Mouse (Mus musculus): ENCODE measurements at regions not wholly inside any gene's neighbourhood (a gene's known extent, or its start where the extent isn't known, plus 50 kb on each side); places are given as distances from the start of the nearest gene placed in this dataset.

DNA sequence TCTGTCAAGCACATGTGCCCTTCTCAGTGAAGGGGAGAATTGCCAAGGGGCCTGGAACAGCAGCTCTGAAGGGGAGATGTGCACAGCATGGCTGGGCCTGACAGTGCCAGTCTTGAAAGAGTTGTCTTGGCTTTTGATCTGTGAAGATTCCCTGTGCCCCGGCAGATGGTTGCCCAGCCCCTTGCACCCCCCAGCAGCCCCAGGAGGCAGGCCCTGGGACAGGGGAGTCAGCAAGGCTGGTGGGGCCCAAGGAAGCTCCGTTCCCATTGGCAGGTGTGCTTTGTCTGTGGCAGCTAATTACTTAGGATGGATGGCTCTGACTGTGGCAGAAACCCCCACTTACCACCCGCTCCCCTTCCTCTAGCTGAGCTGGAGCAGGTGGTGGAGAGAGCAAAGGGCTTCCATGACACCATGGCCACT, 58.6 kb downstream of the Tspan17 start:
- WGBS: 65% methylated on average over 3 of the region's 3 CpGs
- H3K9me3 ChIP-seq (replicated peaks): no peaks in the 10 kb centered on the region
- no peak for DNase-seq (ENCODE audit: low spot score)
- peaks cover 12% of the 10 kb centered on the region for H3K4me1 ChIP-seq
- H3K36me3 ChIP-seq: no peaks in the 10 kb centered on the region
- H3K4me3 ChIP-seq: no peak overlapping the region
- H3K27me3 ChIP-seq (ENCODE audit: low read depth, poor library complexity, severe bottlenecking): peaks cover 20% of the 10 kb centered on the region; the same call in 1 of the 2 replicates
- H3K27ac ChIP-seq (replicated peaks): no peak overlapping the region

DNA sequence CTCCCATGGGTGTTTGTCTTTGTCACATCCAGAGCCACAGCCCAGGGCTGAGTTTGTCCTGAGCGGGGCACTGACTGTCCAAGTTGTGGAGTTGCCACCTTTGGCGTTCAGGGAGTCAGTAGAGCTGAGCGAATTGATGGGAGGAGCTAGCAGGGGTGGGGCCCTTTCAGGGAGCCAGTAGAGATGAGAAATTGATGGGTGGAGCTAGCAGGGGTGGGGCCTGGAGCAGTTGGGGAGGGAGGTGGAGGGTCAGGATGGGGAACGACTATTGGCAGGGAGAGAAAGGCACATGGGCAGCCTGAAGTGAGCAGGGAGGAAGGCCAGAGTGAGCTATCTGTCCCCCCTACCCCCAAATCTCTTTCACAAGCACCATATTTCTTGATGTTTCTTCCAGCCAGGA, 62.0 kb downstream of the Tspan17 start:
- Histone ChIP-seq H3K36me3 (no peaks in the 10 kb centered on the region), H3K9me3 (replicated peaks) (no peaks in the 10 kb centered on the region), H3K4me3 (no peak overlapping the region), H3K4me1 (peaks cover 22% of the 10 kb centered on the region), H3K27ac (replicated peaks) (no peak overlapping the region), H3K27me3 (ENCODE audit: low read depth, poor library complexity, severe bottlenecking) (peaks cover 30% of the 10 kb centered on the region)
- no peak for DNase-seq (ENCODE audit: low spot score)
- WGBS: 63% methylated on average over 4 of the region's 4 CpGs

DNA sequence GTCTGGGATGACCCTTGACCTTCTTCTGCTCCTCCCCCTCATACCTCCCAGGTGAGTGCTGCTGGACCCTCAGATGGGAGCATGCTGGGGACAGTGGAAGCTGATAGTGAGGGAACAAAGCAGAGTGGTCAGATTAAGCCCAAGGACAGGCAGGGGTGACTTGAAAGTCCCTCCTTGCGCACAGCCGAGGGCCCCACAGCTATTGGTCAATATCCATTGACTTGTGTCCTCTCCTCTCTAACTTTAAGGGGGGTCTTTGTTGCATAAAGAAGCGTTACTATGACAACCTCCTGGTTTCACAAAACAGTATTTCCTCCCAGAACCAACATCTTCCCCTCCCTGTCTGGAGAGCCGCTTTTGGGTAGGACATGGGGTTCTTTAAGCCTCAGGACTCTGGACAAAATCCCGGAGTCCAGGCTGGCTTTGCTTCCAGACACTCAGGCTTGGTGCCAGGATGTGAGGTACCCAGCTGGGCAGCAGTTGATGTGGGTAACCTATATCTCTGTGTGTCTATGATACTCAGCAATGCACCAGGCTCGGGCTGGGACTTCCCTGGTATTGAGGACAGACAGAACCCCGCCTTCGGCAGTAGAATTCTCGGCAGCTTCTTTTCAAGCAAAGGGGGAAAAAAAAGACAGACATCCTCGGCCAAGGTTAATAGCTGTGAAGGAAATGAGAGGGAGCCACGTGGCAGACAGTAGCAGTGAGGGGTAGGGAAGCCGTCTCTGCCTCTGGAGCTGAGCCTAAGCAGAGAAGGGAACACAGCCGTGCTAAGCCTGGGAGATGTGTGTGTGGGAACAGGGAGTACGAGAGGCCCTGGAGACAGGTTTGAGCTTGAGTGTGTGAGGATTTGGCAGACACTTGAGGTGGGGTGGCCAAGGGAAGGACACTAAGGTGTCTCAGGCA, 66.4 kb downstream of the Tspan17 start:
- no peaks in the 10 kb centered on the region for H3K9me3 ChIP-seq (replicated peaks)
- H3K36me3 ChIP-seq: no peaks in the 10 kb centered on the region
- H3K4me3 ChIP-seq: no peak overlapping the region
- DNase-seq (ENCODE audit: low spot score): no peak
- H3K27ac ChIP-seq (replicated peaks): peak overlapping the region; percentile 18; the same call in 1 of the 2 replicates
- WGBS: 37% methylated on average over 14 of the region's 14 CpGs
- peaks cover 18% of the 10 kb centered on the region for H3K4me1 ChIP-seq
- peaks cover 39% of the 10 kb centered on the region for H3K27me3 ChIP-seq (ENCODE audit: low read depth, poor library complexity, severe bottlenecking)

DNA sequence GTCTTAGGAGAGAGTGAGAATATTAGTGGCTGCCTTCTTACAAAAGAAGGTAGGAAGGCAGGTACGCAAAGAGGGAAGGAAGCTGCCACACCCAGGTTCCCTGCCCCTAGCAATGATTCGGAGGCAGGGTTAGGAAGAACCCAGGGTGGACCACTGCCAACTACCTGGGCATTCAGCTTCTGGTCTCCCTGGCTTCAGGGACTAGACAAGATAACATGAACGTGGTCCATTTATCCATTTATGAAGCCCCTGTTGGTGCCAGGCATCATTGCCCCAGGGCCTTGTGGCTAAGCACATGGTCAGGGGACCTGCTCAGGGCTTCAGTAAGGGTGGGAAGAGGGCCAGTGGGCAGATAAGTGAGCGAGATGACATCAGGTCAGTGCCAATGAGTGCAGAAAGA, 73.8 kb downstream of the Tspan17 start:
- WGBS: 88% methylated on average over 4 of the region's 4 CpGs
- H3K36me3 ChIP-seq: no peaks in the 10 kb centered on the region
- H3K27ac ChIP-seq (replicated peaks): no peak overlapping the region
- DNase-seq (ENCODE audit: low spot score): no peak
- H3K4me1 ChIP-seq: peaks cover 11% of the 10 kb centered on the region
- no peaks in the 10 kb centered on the region for H3K9me3 ChIP-seq (replicated peaks)
- 0 out of 2 replicates have a peak, but pooled peaks cover 4% of the 10 kb centered on the region for H3K27me3 ChIP-seq (ENCODE audit: low read depth, poor library complexity, severe bottlenecking)
- no peak overlapping the region for H3K4me3 ChIP-seq

DNA sequence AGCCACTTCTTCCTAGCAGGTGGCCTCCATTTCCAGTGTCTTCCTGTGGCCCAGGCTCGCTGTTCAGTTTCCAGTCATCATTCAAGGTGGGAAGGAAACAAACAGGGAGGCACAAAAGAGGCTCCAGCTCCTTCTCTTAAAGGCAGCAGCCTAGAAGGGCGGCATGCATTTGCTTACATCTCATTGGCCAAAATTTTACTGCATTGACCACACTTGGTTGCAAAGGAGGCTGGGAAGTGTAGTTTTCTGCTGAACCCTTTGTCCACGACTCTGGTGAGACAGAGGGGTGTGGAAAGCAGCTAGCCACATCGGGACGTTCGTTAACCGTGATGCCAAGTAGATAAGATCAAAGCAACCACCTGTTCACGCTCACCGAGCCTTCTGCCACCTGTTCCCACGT, 74.9 kb downstream of the Tspan17 start:
- peak overlapping the region; percentile 74 for H3K27ac ChIP-seq (replicated peaks)
- DNase-seq (ENCODE audit: low spot score): peak; percentile 29
- H3K27me3 ChIP-seq (ENCODE audit: low read depth, poor library complexity, severe bottlenecking): peaks cover 6% of the 10 kb centered on the region
- no peaks in the 10 kb centered on the region for H3K9me3 ChIP-seq (replicated peaks)
- peaks cover 11% of the 10 kb centered on the region for H3K4me1 ChIP-seq
- WGBS: 59% methylated on average over 10 of the region's 10 CpGs
- H3K4me3 ChIP-seq: no peak overlapping the region
- H3K36me3 ChIP-seq: no peaks in the 10 kb centered on the region

DNA sequence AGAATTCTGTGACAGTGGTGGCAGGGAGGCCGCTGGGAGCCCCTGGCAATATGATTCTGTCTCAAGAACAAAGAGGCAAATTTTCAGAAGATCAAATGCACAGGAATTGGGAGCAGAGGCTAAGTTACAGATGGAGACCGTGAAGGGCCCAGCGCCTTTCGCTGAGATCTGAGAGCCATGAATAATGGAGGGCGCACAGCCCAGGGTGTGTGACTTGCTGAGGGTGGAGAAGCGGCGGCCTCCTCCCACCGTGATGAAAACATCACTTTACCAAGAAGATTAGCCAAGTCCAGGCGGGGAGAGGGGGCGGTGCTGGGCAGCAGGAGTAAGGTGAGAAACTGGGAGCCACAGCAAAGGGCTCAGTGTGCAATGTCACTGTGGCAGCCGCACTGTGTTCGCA, 77.2 kb upstream of the Unc5a start:
- H3K27me3 ChIP-seq (ENCODE audit: low read depth, poor library complexity, severe bottlenecking): peaks cover 73% of the 10 kb centered on the region
- DNase-seq (ENCODE audit: low spot score): no peak
- peak overlapping the region; percentile 42 for H3K27ac ChIP-seq (replicated peaks)
- H3K4me1 ChIP-seq: peaks cover 48% of the 10 kb centered on the region
- 40% methylated on average over 12 of the region's 12 CpGs for WGBS
- H3K36me3 ChIP-seq: no peaks in the 10 kb centered on the region
- no peak overlapping the region for H3K4me3 ChIP-seq
- H3K9me3 ChIP-seq (replicated peaks): no peaks in the 10 kb centered on the region

DNA sequence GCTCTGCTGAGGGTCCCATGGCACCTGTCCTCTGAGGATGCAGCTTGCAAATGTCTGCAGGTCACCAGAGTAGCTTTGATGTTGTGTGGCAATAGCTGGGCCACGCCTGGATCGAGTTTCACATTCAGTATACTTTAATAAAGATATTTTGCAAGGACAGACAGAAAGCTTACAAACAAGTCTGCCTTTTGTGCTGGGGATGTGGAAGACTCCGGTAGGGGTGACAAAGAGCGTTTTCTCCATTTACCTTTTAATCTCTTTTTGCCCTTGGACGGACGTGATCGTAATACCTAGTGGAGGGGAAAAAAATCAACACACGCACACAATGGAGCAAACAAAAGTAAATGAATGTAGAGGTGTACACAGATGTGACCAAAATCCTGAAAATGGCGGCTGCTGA, 75.3 kb upstream of the Unc5a start:
- Histone ChIP-seq H3K9me3 (replicated peaks) (no peaks in the 10 kb centered on the region), H3K4me1 (peaks cover 48% of the 10 kb centered on the region), H3K4me3 (peak overlapping the region; percentile 52), H3K27ac (replicated peaks) (peak overlapping the region; percentile 92), H3K36me3 (no peaks in the 10 kb centered on the region), H3K27me3 (ENCODE audit: low read depth, poor library complexity, severe bottlenecking) (peaks cover 74% of the 10 kb centered on the region)
- WGBS: 39% methylated on average over 9 of the region's 9 CpGs
- no peak for DNase-seq (ENCODE audit: low spot score)

DNA sequence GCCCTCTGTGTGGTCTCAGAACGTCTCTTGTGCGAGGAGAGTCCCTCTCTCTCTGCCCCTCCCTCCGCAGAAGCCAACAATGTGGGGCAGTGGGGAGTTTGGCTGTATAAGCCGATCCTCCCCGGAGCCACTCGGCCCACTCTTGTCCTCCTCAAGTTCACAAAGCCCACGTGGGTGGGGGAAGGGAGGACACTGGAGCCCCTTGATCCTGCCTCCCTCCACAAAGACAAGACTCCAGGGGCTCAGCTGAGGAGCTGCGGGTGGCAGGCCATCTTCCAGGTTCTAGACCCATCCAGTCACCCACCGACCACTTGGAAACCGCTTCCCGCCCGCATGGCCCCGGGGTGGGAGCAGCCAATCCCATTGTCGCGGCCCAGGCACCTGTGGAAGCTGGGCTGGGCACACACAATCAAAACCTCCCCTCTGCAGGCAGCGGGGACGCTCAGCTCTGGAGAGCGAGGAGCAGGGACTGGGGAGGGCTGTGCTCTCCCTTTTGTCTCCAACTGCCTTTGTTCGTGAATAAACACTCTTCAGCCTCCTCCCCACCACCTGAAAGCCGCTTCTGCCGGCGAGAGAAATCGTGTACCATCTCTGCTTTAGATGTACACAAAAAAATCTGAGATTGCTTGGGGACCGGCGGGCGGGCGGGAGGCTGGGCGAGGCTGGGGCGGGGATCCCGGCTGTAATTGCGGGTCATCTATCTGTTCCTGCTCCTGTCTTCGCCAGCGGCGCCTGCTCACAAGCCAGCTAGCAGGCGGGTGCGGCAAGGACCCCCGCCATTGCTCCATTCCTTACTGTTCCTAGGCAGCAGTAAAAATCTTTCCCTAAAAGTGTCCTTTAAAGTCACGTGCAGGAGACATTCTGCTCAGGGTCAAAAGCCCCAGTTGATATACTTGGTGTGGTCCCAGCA, 74.7 kb upstream of the Unc5a start:
- peak; percentile 80 for DNase-seq (ENCODE audit: low spot score)
- Histone ChIP-seq H3K4me3 (peak overlapping the region; percentile 52), H3K4me1 (peaks cover 50% of the 10 kb centered on the region), H3K27ac (replicated peaks) (peak overlapping the region; percentile 92), H3K9me3 (replicated peaks) (no peaks in the 10 kb centered on the region), H3K27me3 (ENCODE audit: low read depth, poor library complexity, severe bottlenecking) (peaks cover 69% of the 10 kb centered on the region), H3K36me3 (no peaks in the 10 kb centered on the region)
- WGBS: under 1% methylated on average over 38 of the region's 38 CpGs

DNA sequence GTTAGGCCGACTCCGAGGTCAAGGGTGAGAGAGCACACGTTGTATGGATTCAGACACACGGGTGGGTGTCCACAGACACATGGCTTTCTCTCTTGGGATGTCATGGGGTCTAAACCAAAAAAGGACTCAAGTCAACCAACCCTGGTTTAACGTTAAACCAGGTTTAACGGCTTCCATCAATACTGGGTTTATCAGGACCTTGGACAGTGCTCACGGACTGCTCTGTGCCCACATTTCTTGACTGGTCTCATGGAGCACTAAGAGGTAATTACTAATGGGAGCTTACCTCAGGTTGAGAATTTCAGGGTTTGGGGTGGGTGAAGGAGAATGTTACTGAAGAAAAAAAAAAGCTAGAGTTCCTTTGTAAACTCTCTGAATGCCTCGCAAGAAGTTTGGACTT, 72.7 kb upstream of the Unc5a start:
- WGBS: 35% methylated on average over 8 of the region's 8 CpGs
- DNase-seq (ENCODE audit: low spot score): no peak

DNA sequence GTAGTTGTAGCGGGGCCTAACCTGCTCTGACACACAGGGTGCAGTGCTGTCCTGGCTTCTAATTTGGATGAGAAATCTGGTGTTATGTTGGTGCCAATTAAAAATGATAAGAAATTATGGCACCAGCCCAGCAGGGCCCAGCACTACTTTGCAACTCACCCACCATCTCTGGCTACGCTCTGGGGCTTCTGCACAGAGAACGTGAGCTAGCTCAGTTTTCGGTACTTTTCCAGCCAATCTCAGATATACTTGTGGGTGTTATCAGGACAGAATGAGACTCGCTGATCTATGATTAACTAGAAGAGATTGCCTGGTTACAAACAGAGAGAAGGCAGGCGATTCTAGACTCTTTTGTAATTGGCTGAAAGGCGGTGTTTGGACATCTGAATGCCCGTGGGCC, 71.6 kb upstream of the Unc5a start:
- H3K27ac ChIP-seq (replicated peaks): no peak overlapping the region
- 83% methylated on average over 8 of the region's 8 CpGs for WGBS
- DNase-seq (ENCODE audit: low spot score): no peak
- no peaks in the 10 kb centered on the region for H3K36me3 ChIP-seq
- peaks cover 44% of the 10 kb centered on the region for H3K27me3 ChIP-seq (ENCODE audit: low read depth, poor library complexity, severe bottlenecking)
- H3K4me3 ChIP-seq: no peak overlapping the region
- H3K9me3 ChIP-seq (replicated peaks): no peaks in the 10 kb centered on the region
- peaks cover 35% of the 10 kb centered on the region for H3K4me1 ChIP-seq

More for the DNA sequence above, 72.7 kb upstream of the Unc5a start:
- no peaks in the 10 kb centered on the region for H3K9me3 ChIP-seq (replicated peaks)
- peaks cover 46% of the 10 kb centered on the region for H3K4me1 ChIP-seq
- no peaks in the 10 kb centered on the region for H3K36me3 ChIP-seq
- peaks cover 55% of the 10 kb centered on the region for H3K27me3 ChIP-seq (ENCODE audit: low read depth, poor library complexity, severe bottlenecking)
- H3K27ac ChIP-seq (replicated peaks): no peak overlapping the region
- no peak overlapping the region for H3K4me3 ChIP-seq

DNA sequence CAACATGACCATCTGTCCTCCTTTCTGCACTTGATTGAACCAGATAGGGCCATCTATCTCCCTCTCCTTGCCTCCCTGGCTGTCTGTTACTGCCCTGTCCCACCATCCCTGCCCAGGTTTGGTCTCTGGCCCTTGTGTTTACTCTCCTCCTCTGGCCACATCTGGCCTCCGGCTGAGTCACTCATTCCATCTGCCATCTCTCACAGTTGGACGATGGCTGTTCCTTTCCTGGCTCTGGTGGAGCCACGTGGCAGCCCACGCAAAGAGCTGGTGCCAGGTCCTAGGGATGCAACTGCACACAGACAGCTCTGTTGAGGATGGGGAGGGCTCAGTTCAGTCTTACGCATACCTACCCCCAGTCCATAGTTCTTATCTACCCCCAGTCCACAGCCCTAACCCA, 69.9 kb upstream of the Unc5a start:
- Histone ChIP-seq H3K9me3 (replicated peaks) (no peaks in the 10 kb centered on the region), H3K4me3 (no peak overlapping the region), H3K4me1 (peaks cover 24% of the 10 kb centered on the region), H3K27me3 (ENCODE audit: low read depth, poor library complexity, severe bottlenecking) (peaks cover 42% of the 10 kb centered on the region), H3K36me3 (no peaks in the 10 kb centered on the region), H3K27ac (replicated peaks) (no peak overlapping the region)
- no peak for DNase-seq (ENCODE audit: low spot score)
- WGBS: 80% methylated on average over 5 of the region's 5 CpGs

DNA sequence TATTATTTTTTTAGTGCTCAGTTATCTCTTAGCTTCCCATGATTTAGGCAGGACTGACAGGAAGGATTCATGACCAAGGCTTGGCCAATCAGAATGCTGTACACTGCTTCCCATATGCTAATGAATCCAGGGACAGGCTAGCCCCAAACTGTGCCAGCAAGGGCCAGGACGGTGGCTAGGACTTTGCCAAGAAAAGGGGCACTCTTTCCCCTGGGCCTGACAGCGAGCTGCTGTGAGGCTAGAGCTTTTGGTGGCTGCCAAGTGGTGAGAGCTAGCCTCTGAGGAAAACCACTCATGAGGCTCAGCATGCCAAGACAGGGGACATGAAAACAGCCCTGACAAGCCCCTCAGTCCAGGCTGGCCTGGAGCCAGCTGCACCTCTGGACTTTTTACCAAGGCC, 69.0 kb upstream of the Unc5a start:
- no peaks in the 10 kb centered on the region for H3K9me3 ChIP-seq (replicated peaks)
- DNase-seq (ENCODE audit: low spot score): no peak
- peaks cover 36% of the 10 kb centered on the region for H3K27me3 ChIP-seq (ENCODE audit: low read depth, poor library complexity, severe bottlenecking)
- H3K27ac ChIP-seq (replicated peaks): no peak overlapping the region
- peaks cover 24% of the 10 kb centered on the region for H3K4me1 ChIP-seq
- WGBS: 64% methylated on average over 2 of the region's 2 CpGs
- no peaks in the 10 kb centered on the region for H3K36me3 ChIP-seq
- H3K4me3 ChIP-seq: no peak overlapping the region

DNA sequence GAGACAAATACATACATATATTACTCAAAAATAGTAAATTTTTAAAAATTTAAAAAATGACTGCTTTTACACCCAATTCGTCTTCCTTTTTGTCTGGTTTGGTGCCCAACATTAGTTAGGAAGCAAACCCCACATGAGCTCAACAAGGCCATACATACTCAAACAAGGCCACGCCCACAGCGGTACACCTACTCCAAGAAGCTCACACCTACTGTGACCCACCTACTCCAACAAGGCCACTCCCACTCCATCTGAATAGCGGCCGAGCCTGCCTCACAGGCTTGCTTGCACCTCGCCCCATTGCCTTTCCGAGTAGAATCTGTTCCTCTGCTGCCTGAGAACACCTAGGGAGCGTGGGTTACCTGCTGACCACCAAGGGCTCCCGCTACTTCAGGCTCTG, 66.4 kb upstream of the Unc5a start:
- Histone ChIP-seq H3K9me3 (replicated peaks) (no peaks in the 10 kb centered on the region), H3K4me1 (peaks cover 38% of the 10 kb centered on the region), H3K36me3 (no peaks in the 10 kb centered on the region), H3K27me3 (ENCODE audit: low read depth, poor library complexity, severe bottlenecking) (peaks cover 42% of the 10 kb centered on the region), H3K4me3 (no peak overlapping the region), H3K27ac (replicated peaks) (no peak overlapping the region)
- DNase-seq (ENCODE audit: low spot score): no peak
- 61% methylated on average over 9 of the region's 9 CpGs for WGBS

Data from midbrain, embryonic 10.5 days (tissue).